Mouse (Mus musculus) ZHBTc4 (cell line): ENCODE results near the gene Cdkn2aipnl.

Experiments
- DNase-seq: peaks from one replicate; pipeline ENCODE4 v3.0.0-alpha.2; 2011; ENCODE audit warnings: low read depth, low spot score

The Cdkn2aipnl gene

DNA sequence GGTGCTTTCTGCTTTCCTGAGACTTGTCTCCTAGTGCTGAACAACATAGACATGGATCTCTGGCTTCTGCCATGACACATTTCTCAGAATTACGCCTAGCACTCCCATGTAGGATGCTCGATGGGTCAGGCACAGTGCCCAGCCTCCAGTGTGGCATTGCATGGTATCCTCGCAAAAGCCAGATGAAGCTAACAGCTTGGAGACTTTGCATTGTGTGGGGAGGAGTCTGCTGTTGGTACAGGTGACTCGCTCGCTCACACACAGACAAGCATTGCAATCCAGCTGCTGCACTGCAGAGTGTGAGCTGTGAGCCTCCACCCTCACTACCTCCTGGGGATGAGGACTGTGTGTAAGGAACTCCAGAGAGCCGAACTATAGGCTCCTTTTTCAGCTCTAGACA lies 21.3 kb upstream of the Cdkn2aipnl start:
- no peak for DNase-seq

DNA sequence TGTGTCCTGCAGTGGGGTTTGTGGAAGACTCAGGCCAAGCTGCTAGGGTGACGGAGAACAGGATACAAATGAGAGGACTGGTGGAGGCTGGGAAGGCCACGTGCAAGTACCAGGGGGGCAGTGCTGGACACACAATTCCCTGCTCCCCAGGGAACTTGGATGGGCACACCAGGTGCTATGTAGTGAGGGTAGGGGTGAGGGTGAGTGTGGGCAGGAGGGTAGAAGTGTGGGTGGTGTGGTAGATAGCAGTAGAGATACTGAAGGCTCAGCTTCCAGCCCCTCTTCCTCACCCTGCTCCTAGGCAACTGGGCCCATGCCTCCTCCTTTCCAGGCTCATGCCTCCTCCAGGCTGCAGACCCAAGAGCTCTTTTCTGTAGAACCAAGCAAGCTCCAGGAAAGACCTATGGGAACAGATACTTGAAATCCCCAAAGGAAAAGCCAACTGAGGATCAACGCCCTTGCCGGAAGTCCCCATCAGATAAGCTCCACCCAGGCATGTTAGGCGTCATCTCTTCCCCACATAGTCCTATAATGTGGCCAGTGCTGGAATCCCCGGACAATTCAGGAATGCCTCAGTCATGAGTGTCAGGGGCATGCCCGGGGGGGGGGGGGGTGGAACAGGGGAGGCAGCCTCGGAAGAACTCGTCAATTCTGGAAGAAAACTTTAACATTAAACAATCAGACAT lies 18.2 kb upstream of the Cdkn2aipnl start:
- DNase-seq, result no peak

DNA sequence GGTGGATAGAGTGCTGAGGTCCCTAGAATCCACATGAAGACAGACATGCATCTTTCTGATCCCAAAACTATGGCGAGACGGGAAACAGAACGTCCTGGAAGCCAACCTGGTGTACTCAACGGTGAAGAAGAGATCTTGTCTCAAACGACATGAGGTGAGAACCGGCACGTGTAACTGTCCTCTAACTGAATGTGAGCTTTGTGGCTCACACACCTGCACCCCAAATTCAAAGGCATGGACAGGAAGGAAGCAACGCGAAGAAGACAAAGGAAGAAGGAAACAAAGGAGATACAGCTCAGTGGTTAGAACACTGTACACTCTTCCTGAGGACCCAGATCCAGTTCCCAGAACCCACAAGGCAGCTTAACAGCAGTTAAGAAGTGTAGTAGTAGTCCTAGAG lies 17.5 kb upstream of the Cdkn2aipnl start:
- DNase-seq, result no peak

DNA sequence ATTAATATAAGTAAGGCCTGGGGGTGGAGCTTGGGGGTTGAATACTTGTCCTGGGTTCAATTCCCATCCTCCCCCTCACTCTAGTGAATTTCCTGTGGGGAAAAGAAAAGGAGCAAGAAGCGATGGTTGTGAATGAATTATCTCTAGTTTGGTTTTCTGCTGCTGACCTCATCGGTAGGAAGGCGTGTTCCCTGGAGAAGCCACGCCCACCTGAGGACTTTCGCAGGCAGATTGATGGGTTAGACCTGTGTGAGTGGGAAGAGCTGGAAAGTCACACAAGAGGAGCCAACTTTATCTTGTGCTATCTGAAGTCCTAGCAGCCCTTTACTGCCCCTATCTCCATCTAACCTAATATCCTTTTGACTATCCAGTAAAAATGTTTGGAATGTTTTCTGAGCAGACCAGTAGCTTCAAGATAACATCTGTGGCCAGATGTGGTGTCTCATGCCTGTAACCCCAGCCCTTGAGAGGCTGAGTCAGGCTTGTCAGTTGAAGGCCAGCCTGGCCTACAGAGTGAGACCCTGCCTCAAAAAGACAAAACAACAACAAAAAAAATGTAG lies 15.5 kb upstream of the Cdkn2aipnl start:
- DNase-seq, result peak; percentile 47

DNA sequence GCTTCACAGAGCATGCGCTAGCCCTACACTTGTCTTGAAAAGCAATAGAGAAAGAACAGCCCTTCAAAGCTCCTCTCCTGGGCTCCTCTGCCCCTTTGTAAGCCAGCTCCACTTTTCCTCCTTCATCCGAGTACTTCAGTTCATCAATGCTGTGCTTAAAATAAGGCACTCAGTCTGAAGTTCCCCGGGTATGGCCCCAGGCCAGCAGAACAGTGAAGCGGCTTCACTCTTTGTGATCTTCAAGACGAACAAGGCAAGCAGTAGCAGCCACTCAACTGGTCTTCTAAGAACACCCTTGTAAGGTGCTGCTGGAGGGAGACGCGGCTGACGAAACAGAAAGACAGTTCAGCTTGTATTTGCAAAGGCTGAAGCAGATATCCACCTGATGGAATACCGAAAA lies 11.3 kb upstream of the Cdkn2aipnl start:
- DNase-seq, result no peak

DNA sequence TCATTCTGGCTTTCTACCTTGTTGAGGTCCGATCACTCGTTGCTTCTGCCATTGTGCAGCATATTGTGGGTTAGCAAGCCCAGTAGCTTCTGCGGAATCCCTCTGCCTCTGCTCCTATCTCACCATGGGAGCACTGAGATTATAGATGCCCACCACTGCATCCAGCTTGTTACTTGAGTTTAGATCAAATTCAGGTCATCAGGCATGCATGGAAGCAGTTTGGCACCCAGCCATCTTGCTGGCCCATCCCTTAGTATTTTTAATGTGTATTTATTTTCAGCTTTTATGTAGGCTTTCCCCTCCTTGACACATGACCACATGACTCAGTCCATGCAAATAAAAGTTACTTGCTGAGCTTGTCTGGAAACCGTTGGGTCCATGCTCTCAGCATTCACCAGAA lies 9.7 kb upstream of the Cdkn2aipnl start:
- DNase-seq, result no peak

DNA sequence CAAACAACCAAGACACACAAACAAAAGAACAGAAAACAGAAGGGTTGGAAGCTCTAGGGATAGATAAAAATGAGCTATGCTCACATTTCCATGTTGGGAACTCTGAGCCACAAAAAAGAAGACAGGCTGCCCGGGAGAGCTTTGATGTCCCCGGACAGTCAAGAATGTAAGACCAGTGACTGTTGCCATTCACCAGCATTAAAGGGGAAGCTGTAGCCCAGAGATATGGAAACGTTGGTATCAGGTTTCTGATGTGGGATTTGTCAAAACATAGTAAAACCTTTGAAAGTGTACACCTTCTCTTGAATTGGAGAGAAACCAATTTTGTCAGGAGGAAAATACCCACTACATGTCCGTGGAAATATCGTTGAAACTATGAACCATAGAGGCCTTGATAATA lies 8.0 kb upstream of the Cdkn2aipnl start:
- no peak for DNase-seq

DNA sequence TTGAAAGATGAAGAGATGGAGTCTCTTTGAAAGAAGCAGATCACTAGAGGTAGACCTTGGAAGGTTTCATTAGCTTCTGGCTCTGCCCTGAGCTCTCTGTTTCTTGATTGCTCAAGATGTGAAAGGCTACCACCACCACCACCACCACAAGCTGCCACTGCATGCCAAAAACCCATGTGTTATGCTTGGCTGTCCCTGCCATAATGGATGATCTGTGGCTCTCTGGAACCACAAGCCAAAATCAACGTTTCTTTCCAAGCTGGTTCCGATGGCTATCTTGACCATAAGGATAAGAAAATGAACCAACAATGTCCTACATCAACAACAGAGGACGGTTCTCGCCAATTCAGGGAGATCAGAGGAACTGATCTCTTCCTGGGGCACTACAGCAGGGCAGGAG lies 7.4 kb upstream of the Cdkn2aipnl start:
- no peak for DNase-seq

DNA sequence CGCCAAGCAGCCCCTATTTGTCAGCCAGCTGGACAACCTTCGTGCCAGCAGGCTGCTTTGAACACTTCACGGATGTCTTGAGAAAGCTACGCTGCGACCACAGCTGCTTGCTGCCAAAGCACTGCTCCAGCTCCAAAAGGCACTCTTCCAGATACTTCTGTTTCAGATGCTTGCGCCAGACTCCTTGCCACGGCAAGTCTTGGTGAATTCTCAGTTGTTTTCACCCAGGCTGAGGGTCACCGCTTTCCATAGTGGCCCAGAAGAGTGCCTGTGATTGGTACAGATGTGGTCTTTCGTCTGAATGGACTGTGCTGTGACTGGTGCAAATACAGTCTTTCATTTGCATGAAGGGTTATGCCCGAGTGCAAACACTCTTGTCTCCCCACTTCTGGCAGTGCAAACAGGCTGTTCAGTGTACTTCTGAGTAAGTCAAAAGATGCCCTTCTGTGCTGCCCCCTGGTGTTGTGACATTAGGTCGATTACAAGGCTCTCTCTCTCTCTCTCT lies 6.4 kb upstream of the Cdkn2aipnl start:
- peak; percentile 48 for DNase-seq

DNA sequence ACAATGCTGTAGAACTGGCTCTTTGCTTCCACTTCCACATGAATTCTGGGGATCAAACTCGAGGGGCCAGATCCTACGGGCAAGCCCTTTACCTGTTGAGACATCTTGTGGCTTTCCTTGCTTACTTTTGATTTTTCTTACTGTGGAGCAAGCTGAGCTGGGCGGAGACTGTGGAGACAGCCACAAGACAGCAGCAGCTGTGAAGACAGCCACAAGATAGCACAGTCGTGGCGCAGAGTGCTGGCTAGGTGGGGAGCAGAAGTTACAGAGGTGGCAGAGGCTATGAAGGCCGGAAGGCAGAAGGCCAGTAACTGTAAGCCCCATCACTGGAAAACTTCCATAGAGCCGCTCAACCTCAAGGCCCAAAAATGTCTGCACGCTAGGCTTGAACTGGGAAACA lies 5.7 kb upstream of the Cdkn2aipnl start:
- DNase-seq, result no peak

DNA sequence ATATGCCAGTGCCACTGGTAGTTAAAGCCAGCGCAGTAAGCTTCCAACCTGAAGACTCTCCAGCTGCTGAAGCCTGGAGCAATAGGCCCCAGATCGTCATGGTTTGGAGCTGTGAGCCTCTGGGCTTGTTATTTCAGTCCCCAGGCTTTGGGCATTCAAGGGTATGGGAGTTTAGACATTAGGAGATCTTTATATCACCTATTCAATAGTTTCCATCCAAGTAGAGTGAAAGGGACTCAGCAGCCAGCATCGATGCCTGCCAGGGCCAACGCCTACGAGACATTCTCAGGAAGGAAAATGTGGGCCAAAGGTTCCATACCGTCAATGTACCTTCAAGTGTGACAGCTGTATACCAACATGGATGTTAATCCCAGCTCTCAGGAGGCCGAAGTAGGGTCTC lies 5.2 kb upstream of the Cdkn2aipnl start:
- DNase-seq, result no peak

DNA sequence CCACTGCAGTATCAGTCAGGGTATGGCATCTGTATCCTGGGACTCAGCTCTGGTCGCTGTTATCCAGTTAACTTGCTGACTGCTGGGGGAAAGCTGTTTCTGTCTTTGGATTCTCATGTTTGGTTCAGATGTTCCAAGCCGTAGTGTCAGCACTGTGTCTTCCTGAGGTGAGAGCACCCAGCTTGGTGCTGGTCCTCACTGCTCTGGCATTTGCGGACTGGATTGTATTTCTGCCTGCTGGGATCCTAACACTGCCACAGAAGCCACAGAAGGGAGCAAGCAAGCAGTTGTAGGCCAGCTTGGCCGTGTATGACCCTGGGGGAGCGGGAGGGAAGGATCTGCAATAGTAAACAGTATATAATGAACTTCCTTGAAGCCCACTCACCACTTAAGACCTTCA lies 810 bp upstream of the Cdkn2aipnl start:
- no peak for DNase-seq

DNA sequence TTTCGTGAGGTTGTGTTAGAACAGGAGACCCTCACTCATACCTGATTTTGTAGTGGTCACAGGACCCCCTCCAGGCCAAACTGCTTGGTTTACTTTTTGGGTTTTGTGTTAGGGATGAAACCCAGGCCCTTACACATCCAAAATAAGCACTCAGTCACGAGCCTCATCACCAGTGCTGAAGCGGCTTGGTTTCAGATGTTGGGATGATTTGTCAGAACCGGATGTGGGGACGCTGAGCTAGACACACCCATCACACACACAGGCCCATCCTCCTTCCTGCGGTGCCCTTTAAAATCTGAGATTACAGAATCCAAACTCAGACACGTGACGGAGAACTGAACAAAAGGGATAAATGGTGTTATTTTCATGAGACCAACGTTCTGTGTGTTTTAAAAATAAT lies 1.4 kb downstream of the Cdkn2aipnl start:
- peak; percentile 43 for DNase-seq

DNA sequence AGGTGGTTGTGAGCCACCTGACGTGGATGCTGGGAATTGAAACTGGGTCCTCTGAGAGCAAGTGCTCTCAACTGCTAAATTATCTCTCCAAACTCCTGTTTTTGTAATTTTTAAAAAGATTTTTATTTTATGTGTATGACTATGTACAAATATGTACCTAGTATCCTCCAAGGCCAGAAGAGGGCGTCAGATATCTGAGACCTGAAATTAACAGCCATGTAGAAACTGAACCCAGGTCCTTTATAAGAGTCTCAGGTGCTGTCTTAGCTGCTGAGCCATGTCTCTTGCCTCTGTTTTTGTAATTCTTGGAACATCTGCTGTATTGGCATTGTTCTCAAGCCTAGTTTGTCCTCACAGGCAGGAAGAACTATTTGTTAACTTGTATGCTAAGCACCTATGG lies 2.0 kb downstream of the Cdkn2aipnl start:
- DNase-seq, result peak; percentile 30

DNA sequence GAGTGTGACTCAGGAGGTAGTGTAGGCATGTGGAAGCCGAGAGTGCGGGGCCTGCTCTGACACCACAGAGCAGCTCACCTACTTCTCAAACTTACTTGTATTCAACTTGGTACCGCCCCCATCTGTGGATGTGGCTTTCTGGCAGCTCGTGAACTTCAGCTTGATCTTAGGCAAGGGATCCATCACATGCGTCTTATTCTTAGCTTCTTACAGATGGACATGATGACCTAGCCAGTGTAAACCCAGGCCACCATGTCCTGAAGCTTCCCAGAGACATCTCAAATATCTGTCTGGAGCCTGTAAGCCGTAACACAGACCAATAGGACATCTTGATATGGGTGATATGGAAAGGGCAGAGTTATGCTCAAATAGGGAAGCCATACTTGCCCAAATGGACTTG lies 4.2 kb downstream of the Cdkn2aipnl start:
- DNase-seq, result no peak

DNA sequence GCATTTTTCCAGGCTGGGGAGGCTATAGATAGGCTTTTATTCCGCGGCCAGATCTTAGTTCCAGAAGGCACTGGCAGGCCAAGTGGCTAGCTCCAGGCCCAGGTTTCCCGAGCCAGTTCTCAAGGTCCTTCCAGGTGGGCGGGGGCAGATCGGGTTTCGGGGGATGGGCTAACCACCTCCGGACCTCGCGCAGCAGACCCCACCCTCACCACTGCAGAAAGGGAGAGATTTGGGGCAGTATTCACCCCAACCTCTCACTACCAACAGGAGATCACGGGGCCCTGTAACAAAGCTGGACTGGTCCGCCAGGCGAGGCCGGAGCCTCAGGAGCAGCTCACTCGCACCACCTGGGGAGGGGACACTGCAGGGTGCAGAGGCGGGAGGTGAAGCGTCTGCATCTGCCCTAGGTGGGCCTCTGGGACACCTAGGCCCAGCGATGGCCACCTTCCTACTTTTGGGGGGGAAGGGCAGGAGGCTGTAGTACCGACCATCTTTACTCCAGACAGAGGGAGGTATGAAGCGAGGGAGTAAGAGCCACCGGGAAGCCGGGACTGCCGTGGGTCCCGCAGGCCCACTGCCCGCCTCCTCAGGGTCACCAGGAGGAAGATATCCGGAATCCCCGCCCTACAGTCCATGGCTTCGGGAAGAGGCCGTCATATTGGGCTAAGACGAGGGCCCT lies 32.3 kb downstream of the Cdkn2aipnl start:
- DNase-seq, result peak; percentile 86

DNA sequence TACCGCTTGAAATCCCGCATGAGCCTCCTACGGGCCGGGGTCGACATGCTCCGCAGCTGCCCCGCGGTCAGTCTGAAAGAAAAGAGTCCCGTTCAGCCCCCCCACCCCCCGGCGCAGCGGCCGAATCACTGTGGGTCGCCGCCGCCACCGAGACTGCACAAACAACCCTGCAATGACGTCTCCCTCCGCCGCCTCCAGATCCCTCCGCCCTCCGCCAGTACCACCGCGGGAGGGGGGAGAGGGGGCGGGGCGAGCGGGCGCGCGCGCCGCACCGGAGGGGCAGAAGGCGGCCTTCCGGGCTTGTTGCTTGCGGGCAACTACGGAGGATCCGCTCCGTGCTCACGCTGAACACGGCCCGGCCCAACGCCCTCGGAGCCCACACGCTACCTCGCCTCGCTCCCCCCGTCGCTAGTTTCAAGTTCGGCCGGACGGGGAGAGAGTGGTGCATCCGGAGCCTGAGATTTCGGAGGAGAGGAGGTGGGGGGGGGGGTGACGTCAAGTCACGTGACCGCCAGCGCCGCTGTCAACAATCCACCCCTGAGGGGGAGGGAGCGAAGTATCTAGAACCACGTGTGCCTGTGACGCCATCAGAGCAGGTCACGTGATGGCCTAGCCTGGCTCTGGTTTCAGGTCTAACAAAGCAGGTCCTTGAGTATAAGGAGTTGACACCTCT lies 33.0 kb downstream of the Cdkn2aipnl start, which contains the start of gene Ube2b:
Ube2b (minus strand) TSS at position 473 of the 673 bp plus-strand sequence.
- peak; percentile 99 for DNase-seq

DNA sequence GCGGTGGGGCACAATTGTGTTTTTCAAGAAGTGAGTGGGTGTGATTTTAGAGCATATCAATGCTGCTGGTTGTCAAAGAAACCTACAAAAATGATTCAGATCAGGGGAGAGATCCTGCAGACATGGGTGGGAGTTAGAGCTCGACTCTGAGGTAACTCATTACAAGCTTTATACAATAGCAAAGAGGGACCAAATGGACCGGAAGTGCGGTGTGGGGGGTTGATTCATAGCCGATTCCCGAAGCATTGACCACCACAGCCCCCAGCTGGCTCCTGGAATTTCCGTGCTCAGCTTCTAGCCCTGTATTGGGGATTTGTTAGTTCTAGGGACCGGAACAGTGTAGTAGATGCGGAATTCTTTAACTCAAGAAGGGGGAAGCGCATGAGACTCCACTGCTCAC lies 33.9 kb downstream of the Cdkn2aipnl start:
- DNase-seq, result peak; percentile 8

DNA sequence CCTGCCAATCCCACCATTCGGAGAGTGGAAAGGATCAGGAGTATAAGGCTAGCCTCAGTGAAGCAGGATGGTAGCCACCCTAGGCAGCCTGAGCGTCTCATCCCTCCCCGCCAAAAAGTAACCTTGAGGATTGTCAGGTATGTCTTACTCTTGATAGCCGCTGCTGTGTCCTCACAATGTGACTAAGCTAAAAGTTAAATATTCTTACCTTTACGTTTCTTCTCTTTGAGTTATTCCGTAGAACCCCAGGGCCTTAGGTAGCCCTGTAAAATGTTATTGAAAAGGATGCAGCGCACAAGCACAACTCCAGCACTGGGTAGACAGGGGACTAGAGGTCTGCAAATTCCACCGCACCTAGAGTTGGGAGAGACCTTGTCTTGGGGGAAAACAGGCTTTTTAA lies 34.4 kb downstream of the Cdkn2aipnl start:
- DNase-seq, result no peak

DNA sequence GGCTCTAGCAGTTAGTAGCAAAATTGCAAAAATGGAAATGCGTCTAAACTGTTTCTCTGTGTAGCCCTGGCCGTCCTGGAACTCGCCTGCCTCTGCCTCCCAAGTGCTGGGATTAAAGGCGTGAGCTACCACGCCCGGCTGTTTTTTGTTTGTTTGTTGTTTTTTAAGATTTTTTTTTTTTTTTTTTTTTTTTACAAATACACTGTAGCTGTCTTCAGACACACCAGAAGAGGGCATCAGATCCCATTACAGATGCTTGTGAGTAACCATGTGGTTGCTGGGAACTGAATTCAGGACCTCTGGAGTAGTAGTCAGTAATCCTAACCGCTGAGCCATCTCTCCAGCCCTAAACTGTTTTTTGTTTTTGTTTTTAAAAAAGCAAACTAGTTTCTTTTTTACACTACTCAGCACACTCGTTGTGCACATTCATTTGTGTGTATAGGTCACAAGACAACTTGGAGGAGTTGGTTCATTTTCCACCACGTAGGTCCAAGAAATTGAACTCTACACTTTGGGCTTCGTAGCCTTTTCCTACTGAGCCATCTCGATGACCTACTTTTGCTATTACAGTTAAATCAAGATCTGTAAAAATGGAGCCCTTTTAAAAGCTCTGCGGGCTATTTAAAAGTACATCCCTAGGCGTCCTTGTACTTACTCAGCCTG lies 35.5 kb downstream of the Cdkn2aipnl start:
- peak; percentile 21 for DNase-seq

DNA sequence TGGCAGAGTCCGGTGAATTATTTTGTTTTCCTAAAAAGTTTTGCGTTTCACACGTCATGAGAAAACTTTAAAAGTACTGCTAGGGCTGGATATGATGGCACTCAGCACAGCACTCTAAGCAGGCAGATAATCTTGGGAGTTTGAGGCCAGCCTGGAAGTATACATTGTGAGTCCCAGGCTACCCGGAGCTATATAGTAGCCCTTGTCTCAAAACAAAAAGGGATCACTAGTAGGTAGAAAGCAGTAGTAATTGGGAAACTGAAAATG lies 36.0 kb downstream of the Cdkn2aipnl start:
- DNase-seq, result no peak
